Mouse (Mus musculus): ENCODE measurements around the gene Gm10972.
"Not testable (repeated sequence)": the region's sequence is repeated elsewhere in the genome, so short reads cannot be mapped to it uniquely, and the experiment has no call there.

The Gm10972 gene

GRCm38 (mm10) chr3:94642495-94643162, at the start of gene Gm10972:
Gene Gm10972, plus strand, starts transcription at chr3:94643112.
- not testable (repeated sequence) for DNase-seq (ENCODE audit: low read depth)

GRCm38 (mm10) chr3:94595871-94596287, 47.0 kb upstream of the Gm10972 start:
- no peak for DNase-seq (ENCODE audit: low read depth)

- DNase-seq (ENCODE audit: low read depth): no peak
Measured at GRCm38 (mm10) chr3:94597224-94597779, 45.6 kb upstream of the Gm10972 start.

GRCm38 (mm10) chr3:94601959-94602358, 41.0 kb upstream of the Gm10972 start:
- DNase-seq (ENCODE audit: low read depth): peak; percentile 66

GRCm38 (mm10) chr3:94609621-94610020, 33.3 kb upstream of the Gm10972 start:
- DNase-seq (ENCODE audit: low read depth): no peak

GRCm38 (mm10) chr3:94610581-94610980, 32.3 kb upstream of the Gm10972 start:
- DNase-seq (ENCODE audit: low read depth): no peak

GRCm38 (mm10) chr3:94611343-94611742, 31.6 kb upstream of the Gm10972 start:
- no peak for DNase-seq (ENCODE audit: low read depth)

- DNase-seq (ENCODE audit: low read depth): no peak
Measured at GRCm38 (mm10) chr3:94611834-94612233, 31.1 kb upstream of the Gm10972 start.

- no peak for DNase-seq (ENCODE audit: low read depth)
Measured at GRCm38 (mm10) chr3:94612274-94612673, 30.6 kb upstream of the Gm10972 start.

- no peak for DNase-seq (ENCODE audit: low read depth)
Measured at GRCm38 (mm10) chr3:94613258-94613878, 29.5 kb upstream of the Gm10972 start.

- DNase-seq (ENCODE audit: low read depth): peak; percentile 75
Measured at GRCm38 (mm10) chr3:94616717-94617116, 26.2 kb upstream of the Gm10972 start.

GRCm38 (mm10) chr3:94621740-94622507, 21.0 kb upstream of the Gm10972 start:
- DNase-seq (ENCODE audit: low read depth): no peak

- DNase-seq (ENCODE audit: low read depth): no peak
Measured at GRCm38 (mm10) chr3:94622550-94622949, 20.4 kb upstream of the Gm10972 start.

- DNase-seq (ENCODE audit: low read depth): no peak
Measured at GRCm38 (mm10) chr3:94624281-94624680, 18.6 kb upstream of the Gm10972 start.

- no peak for DNase-seq (ENCODE audit: low read depth)
Measured at GRCm38 (mm10) chr3:94628712-94629111, 14.2 kb upstream of the Gm10972 start.

GRCm38 (mm10) chr3:94629876-94630275, 13.0 kb upstream of the Gm10972 start:
- no peak for DNase-seq (ENCODE audit: low read depth)

- DNase-seq (ENCODE audit: low read depth): no peak
Measured at GRCm38 (mm10) chr3:94648755-94649590, 6.1 kb downstream of the Gm10972 start.

- no peak for DNase-seq (ENCODE audit: low read depth)
Measured at GRCm38 (mm10) chr3:94650409-94650808, 7.5 kb downstream of the Gm10972 start.

- not testable (repeated sequence) for DNase-seq (ENCODE audit: low read depth)
Measured at GRCm38 (mm10) chr3:94653967-94654366, 11.1 kb downstream of the Gm10972 start.

- peak; percentile 29 for DNase-seq (ENCODE audit: low read depth)
Measured at GRCm38 (mm10) chr3:94657852-94658739, 15.2 kb downstream of the Gm10972 start.

GRCm38 (mm10) chr3:94658740-94659095, 15.8 kb downstream of the Gm10972 start, which contains the start of gene Tuft1:
Gene Tuft1, minus strand, starts transcription at chr3:94658872.
- DNase-seq (ENCODE audit: low read depth): not testable (repeated sequence)
